Mouse (Mus musculus): ENCODE measurements around the gene Stau1.
"Not testable (repeated sequence)": the region's sequence is repeated elsewhere in the genome, so short reads cannot be mapped to it uniquely, and the experiment has no call there.

Stau1 gene

DNA sequence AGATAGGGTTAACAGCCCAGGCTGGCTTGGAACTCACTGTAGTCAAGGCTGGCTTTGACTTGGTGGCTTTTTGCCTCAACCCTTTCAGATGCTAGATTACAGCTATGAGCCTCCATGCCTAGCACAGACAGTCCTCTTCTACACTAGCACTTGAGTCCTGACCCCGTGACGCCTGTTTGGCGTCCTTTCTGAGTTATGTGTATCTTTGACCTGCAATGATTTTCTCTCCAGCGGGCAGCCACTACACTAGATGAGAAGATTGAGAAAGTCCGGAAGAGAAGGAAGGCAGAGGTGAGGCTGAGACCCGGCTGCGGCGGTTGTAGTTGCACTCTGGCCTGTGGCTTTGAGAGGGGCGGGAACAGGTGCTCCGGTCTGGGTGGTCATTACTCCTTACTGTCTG is 23.3 kb upstream of the Stau1 start:
- H3K27me3 ChIP-seq (ENCODE audit: insufficient read depth, low read length), result no peaks in the 10 kb centered on the region
- peaks cover 26% of the 10 kb centered on the region for H3K4me1 ChIP-seq (replicated peaks; ENCODE audit: low read depth, low read length)
- no peaks in the 10 kb centered on the region for H3K9me3 ChIP-seq (ENCODE audit: low read length)
- H3K4me3 ChIP-seq (replicated peaks; ENCODE audit: low read length), result no peak overlapping the region
- peaks cover 80% of the 10 kb centered on the region for H3K36me3 ChIP-seq (ENCODE audit: insufficient read depth, low read length)
- TF ChIP-seq CTCF (conservative IDR thresholded peaks at IDR 0.05; ENCODE audit: low read length) (no peak), POU5F1 (IDR thresholded peaks at IDR 0.05; ENCODE audit: borderline replicate concordance, low read length) (no peak), NANOG (IDR thresholded peaks at IDR 0.05; ENCODE audit: borderline replicate concordance, low read length) (no peak)

DNA sequence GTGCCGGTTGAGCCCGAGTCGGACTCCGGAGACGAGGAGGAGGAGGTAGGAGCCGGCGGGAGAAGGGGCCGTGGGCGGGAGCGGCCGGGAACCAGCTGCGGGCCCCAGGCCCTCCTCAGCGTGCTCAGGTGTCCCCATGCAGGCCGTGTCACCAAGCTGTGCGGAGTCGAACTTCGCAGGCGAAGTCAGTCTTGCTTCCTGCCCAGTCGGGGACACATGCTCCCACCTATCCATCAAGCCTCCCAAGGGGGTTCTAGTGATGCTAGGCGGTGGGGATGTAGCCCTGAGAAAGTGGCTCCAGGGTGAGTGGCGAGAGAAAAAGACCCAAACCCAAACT is 19.3 kb upstream of the Stau1 start:
- H3K4me3 ChIP-seq (replicated peaks; ENCODE audit: low read length), result peak overlapping the region; percentile 99
- peaks cover 26% of the 10 kb centered on the region for H3K4me1 ChIP-seq (replicated peaks; ENCODE audit: low read depth, low read length)
- H3K9me3 ChIP-seq (ENCODE audit: low read length), result no peaks in the 10 kb centered on the region
- TF ChIP-seq NANOG (IDR thresholded peaks at IDR 0.05; ENCODE audit: borderline replicate concordance, low read length) (no peak), CTCF (conservative IDR thresholded peaks at IDR 0.05; ENCODE audit: low read length) (no peak), POU5F1 (IDR thresholded peaks at IDR 0.05; ENCODE audit: borderline replicate concordance, low read length) (no peak)
- peaks cover 44% of the 10 kb centered on the region for H3K36me3 ChIP-seq (ENCODE audit: insufficient read depth, low read length)
- no peaks in the 10 kb centered on the region for H3K27me3 ChIP-seq (ENCODE audit: insufficient read depth, low read length)

DNA sequence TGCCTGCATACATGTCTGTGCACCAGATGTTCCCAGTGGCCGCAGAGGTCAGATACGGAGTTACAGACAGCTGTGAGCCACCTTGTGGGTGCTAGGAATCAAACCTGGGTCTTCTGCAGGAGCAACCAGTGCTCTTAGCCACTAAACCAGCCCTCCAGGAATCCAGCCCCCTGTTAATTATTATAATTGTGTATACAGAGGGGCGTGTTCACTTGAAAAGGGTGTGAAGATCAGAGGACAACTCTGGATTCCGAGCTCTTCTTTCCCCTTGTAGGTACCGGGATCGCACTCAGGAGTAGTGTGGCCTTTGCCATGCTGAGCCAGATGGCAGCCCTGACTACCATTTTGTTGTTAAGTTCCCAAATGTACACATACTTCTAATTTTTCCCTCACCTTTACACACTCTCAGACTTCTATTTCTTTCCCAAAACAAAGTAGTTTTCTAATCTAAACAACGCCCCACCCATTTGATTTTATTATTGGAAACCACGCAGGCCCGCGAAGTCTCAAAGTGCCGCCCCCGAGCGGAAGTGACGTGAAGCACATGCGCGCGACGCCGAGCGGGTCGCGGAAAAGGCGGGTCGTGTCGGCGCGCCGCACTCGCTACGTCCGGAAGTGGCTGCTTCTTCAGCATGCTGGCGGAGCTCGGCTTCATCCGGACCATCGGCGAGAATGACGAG is 18.7 kb upstream of the Stau1 start, which contains the start of gene Ddx27:
Ddx27 (plus strand) TSS at position 492 of the 680 bp plus-strand sequence.
- Histone ChIP-seq H3K27me3 (ENCODE audit: insufficient read depth, low read length) (peaks cover 4% of the 10 kb centered on the region; the same call in 1 of the 2 replicates), H3K36me3 (ENCODE audit: insufficient read depth, low read length) (peaks cover 39% of the 10 kb centered on the region), H3K4me3 (replicated peaks; ENCODE audit: low read length) (peak within 1 kb of the TSS; percentile 99), H3K9me3 (ENCODE audit: low read length) (no peaks in the 10 kb centered on the region), H3K4me1 (replicated peaks; ENCODE audit: low read depth, low read length) (peaks cover 26% of the 10 kb centered on the region)
- TF ChIP-seq POU5F1 (IDR thresholded peaks at IDR 0.05; ENCODE audit: borderline replicate concordance, low read length) (no peak), CTCF (conservative IDR thresholded peaks at IDR 0.05; ENCODE audit: low read length) (no peak), NANOG (IDR thresholded peaks at IDR 0.05; ENCODE audit: borderline replicate concordance, low read length) (no peak)

DNA sequence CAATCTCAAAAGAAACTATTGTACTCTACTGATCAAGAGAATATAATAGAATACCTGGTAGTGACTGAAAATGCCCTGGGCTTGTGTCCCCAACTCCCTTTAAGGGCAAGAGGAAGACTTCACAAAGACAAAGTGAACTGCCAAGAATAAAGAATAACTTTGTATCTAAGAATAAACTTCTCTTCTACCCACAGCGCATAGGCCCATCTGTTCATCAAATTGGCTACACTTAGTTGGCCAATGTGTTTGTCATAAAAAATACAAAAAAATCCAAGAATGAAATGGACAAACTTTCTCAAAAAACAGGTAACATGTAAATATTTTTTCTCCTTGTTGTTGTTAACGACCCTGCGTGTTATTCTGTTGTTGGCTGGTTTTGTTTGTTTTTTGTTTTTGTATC is 14.4 kb upstream of the Stau1 start:
- Histone ChIP-seq H3K36me3 (ENCODE audit: insufficient read depth, low read length) (no peaks in the 10 kb centered on the region), H3K9me3 (ENCODE audit: low read length) (no peaks in the 10 kb centered on the region), H3K4me3 (replicated peaks; ENCODE audit: low read length) (no peak overlapping the region), H3K27me3 (ENCODE audit: insufficient read depth, low read length) (peaks cover 16% of the 10 kb centered on the region), H3K4me1 (replicated peaks; ENCODE audit: low read depth, low read length) (peaks cover 7% of the 10 kb centered on the region; the same call in 1 of the 2 replicates)
- TF ChIP-seq CTCF (conservative IDR thresholded peaks at IDR 0.05; ENCODE audit: low read length) (no peak), POU5F1 (IDR thresholded peaks at IDR 0.05; ENCODE audit: borderline replicate concordance, low read length) (no peak), NANOG (IDR thresholded peaks at IDR 0.05; ENCODE audit: borderline replicate concordance, low read length) (no peak)

DNA sequence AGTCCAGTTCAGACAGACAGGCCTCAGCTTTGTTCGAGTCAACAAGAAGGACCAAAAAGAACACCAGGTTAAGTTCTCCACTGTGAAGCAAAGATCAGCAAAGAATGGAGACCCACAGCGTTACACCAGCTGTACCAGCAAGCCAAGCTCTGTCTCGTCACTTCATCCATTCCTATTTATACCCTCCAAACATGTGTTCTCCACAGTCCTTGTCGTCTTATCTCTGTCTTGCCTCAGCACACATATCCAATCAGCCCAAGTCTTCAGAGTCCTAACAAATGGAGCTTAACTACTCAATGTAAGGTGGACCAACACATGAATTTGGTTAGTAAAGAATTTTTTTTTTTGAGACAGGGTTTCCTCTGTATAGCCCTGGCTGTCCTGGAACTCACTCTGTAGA is 13.4 kb upstream of the Stau1 start:
- TF ChIP-seq CTCF (conservative IDR thresholded peaks at IDR 0.05; ENCODE audit: low read length) (no peak), NANOG (IDR thresholded peaks at IDR 0.05; ENCODE audit: borderline replicate concordance, low read length) (no peak), POU5F1 (IDR thresholded peaks at IDR 0.05; ENCODE audit: borderline replicate concordance, low read length) (no peak)
- peaks cover 7% of the 10 kb centered on the region; the same call in 1 of the 2 replicates for H3K4me1 ChIP-seq (replicated peaks; ENCODE audit: low read depth, low read length)
- no peaks in the 10 kb centered on the region for H3K9me3 ChIP-seq (ENCODE audit: low read length)
- no peaks in the 10 kb centered on the region for H3K36me3 ChIP-seq (ENCODE audit: insufficient read depth, low read length)
- H3K27me3 ChIP-seq (ENCODE audit: insufficient read depth, low read length), result peaks cover 16% of the 10 kb centered on the region
- H3K4me3 ChIP-seq (replicated peaks; ENCODE audit: low read length), result no peak overlapping the region

DNA sequence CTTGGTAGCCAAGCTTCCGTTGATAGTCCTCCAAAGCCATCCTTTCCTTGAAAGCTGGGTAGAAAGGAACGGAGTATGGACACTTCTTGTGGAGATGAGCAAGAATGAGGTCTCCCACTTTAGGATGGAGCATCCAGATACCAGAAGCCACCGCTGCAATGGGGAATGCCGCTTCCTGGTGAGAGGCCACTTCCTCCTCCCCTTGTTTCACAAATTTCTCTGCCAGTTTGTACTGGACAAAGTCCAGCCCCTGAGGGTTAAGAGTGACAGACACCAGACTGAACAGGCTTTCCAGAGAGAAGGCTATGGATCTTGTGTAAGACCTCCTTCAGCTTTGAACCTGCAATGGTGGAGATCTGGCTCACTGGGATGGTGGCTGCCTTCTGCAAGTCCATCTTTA is 11.5 kb upstream of the Stau1 start:
- Histone ChIP-seq H3K27me3 (ENCODE audit: insufficient read depth, low read length) (peaks cover 16% of the 10 kb centered on the region), H3K4me1 (replicated peaks; ENCODE audit: low read depth, low read length) (peaks cover 14% of the 10 kb centered on the region)
- not testable (repeated sequence) for H3K36me3 ChIP-seq (ENCODE audit: insufficient read depth, low read length); H3K4me3 ChIP-seq (replicated peaks; ENCODE audit: low read length); H3K9me3 ChIP-seq (ENCODE audit: low read length)

DNA sequence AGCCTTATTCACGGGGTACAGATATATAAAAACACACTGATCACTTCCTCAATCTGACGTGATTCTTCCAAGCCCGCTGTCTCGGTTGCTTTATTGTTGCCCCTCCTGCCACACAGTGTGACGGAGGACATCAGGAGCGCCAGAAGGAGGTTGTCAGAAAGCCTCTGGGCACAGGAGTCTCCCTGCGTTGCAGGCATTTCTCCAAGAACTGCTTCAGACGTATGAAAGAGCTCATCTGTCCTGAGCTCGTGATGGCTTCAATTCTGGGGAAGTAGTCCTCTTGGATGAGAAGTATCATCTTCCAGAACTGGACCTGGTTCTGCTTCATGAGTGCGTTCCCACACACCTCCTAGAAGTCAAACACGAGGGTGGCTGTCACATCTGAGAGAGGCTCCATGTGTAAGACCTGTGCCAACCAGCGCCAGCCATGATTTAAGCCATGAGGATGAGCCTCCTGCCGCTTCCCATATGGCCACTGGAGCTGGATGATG is 10.9 kb upstream of the Stau1 start:
- Histone ChIP-seq H3K36me3 (ENCODE audit: insufficient read depth, low read length) (no peaks in the 10 kb centered on the region), H3K4me3 (replicated peaks; ENCODE audit: low read length) (no peak overlapping the region), H3K9me3 (ENCODE audit: low read length) (no peaks in the 10 kb centered on the region), H3K27me3 (ENCODE audit: insufficient read depth, low read length) (peaks cover 17% of the 10 kb centered on the region), H3K4me1 (replicated peaks; ENCODE audit: low read depth, low read length) (peaks cover 14% of the 10 kb centered on the region)
- no peak for TF ChIP-seq NANOG (IDR thresholded peaks at IDR 0.05; ENCODE audit: borderline replicate concordance, low read length)
- no peak for TF ChIP-seq CTCF (conservative IDR thresholded peaks at IDR 0.05; ENCODE audit: low read length)
- no peak for TF ChIP-seq POU5F1 (IDR thresholded peaks at IDR 0.05; ENCODE audit: borderline replicate concordance, low read length)

DNA sequence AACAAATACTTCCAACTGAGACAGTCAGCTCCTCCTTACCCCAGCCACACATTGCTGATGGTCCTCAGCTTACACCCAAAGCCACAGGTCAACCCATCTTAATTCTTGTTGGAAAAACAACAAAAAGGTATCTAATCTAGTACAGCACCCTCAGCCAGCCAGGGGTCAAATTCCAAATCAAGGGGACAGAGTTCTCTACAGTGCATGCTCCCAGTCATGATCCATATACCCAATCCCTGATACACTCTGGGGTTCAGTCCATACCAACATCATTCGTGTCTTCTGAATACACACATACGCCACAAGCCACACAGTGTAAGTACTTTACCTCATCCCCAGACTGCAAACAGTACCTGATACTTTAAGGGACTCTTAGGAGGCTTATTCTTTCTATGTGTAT is 10.3 kb upstream of the Stau1 start:
- H3K4me3 ChIP-seq (replicated peaks; ENCODE audit: low read length), result no peak overlapping the region
- H3K4me1 ChIP-seq (replicated peaks; ENCODE audit: low read depth, low read length), result peaks cover 14% of the 10 kb centered on the region
- no peaks in the 10 kb centered on the region for H3K36me3 ChIP-seq (ENCODE audit: insufficient read depth, low read length)
- no peak for TF ChIP-seq NANOG (IDR thresholded peaks at IDR 0.05; ENCODE audit: borderline replicate concordance, low read length)
- no peak for TF ChIP-seq POU5F1 (IDR thresholded peaks at IDR 0.05; ENCODE audit: borderline replicate concordance, low read length)
- no peak for TF ChIP-seq CTCF (conservative IDR thresholded peaks at IDR 0.05; ENCODE audit: low read length)
- H3K9me3 ChIP-seq (ENCODE audit: low read length), result no peaks in the 10 kb centered on the region
- peaks cover 20% of the 10 kb centered on the region for H3K27me3 ChIP-seq (ENCODE audit: insufficient read depth, low read length)

Measured in E14TG2a.4 (cell line).